Mouse (Mus musculus): ENCODE data around the gene Ddo.

The Ddo gene

DNA sequence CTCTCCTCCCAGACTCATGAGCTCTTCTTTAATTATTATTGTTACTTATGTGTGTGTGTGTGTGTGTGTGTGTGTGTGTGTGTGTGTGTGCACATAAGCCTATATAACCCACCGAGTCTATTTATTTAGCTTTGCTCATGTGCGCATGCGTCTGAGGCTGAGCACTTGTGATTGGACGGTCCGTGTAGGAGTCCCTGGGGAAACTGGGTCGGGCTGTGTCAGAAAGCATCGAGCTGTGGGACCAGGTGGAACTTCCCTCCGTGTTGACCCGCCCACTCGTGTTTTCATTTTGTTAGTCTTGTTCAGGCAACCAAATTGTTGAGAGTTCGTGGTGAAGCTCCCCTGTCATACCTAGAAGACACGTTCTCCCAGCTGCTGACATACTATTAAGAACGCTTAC, 88.6 kb downstream of the Ddo start:
- no peak for DNase-seq (ENCODE audit: low spot score)

DNA sequence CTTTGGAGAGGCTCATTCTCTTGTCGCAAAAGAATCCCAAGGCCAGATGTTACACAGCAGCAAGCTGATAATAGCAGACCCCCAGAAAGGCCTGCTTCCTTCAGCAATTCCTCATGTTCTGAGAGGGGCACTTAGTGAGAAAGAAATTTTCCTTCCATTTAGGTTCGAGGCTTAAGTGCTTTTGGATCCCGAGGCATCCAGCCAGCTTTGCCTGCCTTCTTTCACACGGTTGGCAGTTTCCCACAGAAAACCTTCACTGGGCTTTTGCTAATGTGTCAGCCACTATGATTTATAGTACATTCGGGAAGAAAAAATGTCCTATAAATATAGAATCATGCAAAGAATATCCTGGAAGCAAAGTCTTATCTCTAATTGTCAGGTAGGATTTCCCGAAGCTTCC, 89.3 kb downstream of the Ddo start:
- DNase-seq (ENCODE audit: low spot score): no peak

DNA sequence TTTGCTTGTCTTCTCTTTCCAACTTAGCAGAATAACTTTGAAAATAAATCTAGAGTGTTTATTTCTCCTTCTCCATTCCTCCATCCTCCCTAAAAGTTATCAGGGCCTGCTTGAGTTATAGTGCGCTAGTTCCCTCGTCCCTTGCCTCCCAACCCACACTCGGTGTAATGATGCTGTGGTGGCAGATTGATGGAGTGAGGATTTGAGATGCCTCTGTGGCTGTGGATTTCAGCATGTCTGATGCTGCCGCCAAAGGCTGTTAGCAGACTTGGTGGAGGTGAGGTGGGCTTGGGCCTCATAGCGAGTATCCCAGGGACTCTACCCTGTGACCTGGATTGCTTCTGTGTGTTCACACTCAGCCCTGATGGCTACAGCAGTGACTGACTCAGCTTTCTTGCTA, 91.1 kb downstream of the Ddo start:
- no peak for DNase-seq (ENCODE audit: low spot score)

DNA sequence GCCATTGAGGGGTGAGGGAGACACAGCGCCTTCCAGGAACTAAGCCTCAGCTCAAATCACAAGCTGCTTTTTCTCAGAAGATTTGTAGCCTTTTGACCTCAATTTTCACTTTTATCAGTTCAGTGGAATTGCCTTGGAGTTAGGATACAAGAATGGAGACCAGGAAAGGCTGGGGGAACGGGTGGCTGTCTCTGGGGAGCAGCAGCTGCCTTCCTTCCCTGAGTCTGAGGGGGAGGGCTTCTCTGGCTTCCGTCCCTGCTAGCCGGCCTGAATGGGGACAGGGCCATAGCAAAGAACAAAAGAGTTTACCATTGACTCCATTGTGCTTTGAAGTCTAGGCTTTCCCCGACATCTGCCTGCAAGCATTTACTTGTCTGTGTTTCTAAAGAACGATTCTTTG, 94.5 kb downstream of the Ddo start:
- no peak for DNase-seq (ENCODE audit: low spot score)

DNA sequence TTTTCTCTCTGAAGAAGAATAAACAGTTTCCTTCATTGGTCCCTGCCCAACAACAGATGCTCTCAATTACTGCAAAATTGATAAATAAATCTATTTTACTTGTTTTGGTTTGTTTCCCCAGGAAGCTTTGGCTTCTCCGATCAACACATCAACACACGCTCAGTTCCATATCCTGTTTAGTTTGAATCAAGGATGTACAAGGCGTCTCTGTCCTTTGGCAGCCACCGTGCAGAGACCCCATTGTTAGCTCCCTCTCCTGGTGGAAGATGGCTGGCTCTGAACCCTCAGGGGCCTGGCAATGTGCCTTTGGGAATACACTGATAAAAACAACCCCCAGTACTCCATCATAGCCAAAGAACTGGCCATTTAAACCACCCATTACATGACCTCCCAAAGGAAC, 95.3 kb downstream of the Ddo start:
- no peak for DNase-seq (ENCODE audit: low spot score)

DNA sequence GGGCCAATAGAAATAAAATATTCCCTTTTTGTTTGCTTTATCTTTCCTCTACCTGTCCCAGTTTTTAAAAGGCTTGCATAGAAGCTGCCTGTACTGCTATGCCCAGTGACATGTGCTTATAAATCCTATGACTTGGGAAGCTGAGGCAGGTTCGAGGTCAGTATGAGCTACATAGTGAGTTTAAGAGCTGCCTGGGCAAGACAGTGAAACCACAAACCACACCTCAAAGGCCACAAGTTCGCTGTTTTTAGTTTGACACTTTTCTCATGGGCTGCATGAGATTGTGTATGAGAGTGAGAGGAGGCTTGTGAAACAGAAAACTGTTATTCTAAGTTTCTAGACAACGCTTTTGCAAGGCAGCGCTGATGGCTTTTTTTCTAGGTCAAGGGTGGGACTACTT, 95.7 kb downstream of the Ddo start:
- DNase-seq (ENCODE audit: low spot score): no peak

DNA sequence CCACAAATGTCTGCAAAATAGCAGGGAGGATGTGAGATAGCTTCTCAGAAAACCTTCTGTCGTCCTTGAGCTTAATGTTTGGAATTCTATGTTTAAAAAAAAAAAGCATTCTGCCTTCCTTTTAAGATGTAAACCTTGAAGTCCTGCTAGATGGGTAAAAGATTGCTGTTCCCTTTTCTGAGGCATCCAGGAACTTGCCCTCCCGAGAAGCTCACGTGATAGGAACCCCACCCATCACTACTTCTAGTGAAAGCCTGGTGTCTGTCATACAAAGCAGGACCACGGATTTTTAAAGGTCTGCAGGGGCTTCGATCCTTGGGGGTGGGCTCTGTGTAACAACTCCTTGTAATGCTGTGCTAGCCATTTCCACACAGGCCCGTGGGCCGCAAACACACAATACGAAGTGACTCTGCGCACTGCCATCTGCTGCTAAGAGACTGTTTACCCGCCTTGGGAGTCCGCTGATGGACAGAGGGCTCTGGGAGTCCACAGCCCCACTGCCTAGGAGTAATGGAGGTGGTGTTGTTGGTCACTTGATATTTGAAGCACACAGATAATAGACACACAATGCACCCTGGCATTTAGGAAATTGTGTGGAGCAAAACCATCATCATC, 96.6 kb downstream of the Ddo start:
- DNase-seq (ENCODE audit: low spot score): no peak

DNA sequence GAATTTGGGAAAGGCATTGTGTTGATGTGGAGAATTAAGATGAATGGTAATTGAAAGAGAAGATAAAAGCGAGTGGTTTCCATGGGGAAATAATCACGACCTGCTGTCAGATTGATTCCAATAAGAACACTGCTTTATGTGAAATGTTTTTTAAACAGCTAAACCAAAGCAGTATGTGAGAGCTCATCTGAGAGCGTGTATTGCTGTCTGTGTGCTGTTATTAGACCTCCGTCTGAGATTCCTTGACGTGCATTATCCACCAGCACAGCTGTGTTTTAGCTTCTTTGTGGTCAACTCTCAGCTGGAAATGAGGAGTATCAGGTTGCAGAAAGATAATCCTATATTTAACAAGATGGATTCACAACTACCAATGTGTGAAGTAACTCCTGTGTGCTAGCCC, 97.2 kb downstream of the Ddo start:
- no peak for DNase-seq (ENCODE audit: low spot score)

DNA sequence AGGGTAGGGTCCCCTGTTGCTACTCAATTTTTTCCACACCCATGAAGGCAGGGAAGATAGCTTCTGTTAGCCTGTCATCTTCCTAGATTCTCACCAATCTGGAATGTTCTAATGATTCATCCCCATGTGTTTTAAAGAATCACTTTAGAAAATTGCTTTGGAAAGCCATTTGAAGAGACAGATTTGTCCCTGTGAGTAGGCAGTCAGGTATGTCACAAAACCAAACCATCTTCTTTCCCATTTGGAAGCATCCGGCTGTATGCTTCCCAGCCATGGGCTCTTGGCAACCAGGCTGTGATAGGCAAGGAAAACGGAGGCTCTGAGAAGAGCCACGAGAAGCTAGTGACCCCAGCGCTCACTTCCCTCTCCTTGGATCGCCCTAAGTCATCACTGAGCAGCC, 100.4 kb downstream of the Ddo start:
- DNase-seq (ENCODE audit: low spot score): no peak

All from yolk sac, embryonic 10.5 days (tissue).